Mouse (Mus musculus) liver, adult 2 months (tissue): ENCODE measurements at regions not wholly inside any gene's neighbourhood (a gene's known extent, or its start where the extent isn't known, plus 50 kb on each side); places are given as distances from the start of the nearest gene placed in this dataset.

ENCODE experiments used
- CTCF ChIP-seq: fragments of 200-500 bp; IDR thresholded peaks from 2 replicates; pipeline ENCODE4 v1.5.1; 2011; ENCODE audit warnings: low read depth, low read length, control low read depth
- POLR2A ChIP-seq: fragments of 200-500 bp; IDR thresholded peaks from 2 replicates; pipeline ENCODE4 v1.6.1; 2011; ENCODE audit warnings: low read length, control low read depth; ENCODE audit not compliant: insufficient read depth; ENCODE audit errors: extremely low read depth

- TF ChIP-seq CTCF (no peak), POLR2A (no peak)
Measured at GRCm38 (mm10) chr4:135067805-135068204, 52.6 kb upstream of the Runx3 start.
